Mouse (Mus musculus) lung, postnatal 36 days (tissue): ENCODE results near the gene Col24a1.
A peak's percentile ranks its signal among the peaks of the same experiment; 100 is the strongest.

Experiments used
- DNase-seq: peaks from one replicate; pipeline ENCODE4 v3.0.0; 2022; ENCODE audit warnings: mixed read lengths

The Col24a1 gene

DNA sequence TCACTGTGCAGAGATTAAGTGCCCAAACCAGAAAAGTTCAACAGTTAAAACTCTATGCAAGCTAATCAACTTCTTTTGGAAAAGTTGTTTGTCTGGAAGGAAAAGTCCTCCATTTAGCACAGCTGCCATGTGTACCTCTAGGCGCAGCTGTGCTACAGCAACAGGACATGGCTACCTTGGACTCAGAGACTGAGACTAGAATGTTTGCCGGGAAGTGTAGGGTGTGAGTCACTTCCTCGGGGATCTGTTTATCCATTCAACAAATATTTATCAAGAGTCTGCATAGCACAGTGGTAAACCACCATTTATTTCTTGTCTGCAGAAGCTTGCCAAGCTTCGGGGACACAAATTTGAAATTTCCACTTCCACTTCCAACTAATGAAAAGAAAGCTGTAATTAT, 178.8 kb downstream of the Col24a1 start:
- DNase-seq = peak; percentile 49

DNA sequence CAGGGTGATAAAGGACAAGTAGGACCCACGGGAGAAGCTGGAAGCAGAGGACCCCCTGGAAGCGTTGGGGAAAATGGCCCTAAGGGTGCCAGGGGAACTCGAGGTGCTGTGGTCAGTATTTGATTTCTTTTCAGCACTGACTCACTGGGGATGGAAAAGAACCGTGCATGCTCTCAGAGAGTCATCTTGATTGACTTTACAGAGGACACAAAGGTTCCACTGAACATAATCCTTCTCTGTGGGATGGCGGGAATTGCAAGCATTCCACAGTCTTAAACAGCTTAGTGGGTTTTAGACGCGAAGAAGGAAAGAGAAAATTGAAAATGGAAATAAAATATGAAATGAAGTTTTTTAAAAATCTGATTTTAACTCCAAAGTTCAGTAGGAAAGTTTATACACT, 181.9 kb downstream of the Col24a1 start:
- DNase-seq = no peak

DNA sequence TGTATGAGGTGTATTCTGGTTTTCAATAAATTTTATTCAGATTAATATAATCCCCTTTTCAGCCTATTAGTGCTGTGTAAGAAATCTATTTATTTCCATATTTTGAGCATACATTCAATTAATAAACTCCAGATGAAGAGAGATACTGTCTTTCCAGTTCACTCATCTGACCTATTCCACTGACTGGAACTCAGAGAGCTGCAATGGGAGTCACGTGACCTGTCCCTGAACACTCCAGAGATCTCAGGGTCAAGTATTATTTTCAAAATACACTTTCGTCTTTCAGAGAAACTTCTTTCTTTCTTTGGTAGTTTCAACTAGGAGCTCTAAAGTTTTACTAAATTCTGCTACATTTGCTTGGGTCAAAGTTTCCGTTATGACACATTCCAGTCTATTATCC, 184.4 kb downstream of the Col24a1 start:
- DNase-seq = no peak

DNA sequence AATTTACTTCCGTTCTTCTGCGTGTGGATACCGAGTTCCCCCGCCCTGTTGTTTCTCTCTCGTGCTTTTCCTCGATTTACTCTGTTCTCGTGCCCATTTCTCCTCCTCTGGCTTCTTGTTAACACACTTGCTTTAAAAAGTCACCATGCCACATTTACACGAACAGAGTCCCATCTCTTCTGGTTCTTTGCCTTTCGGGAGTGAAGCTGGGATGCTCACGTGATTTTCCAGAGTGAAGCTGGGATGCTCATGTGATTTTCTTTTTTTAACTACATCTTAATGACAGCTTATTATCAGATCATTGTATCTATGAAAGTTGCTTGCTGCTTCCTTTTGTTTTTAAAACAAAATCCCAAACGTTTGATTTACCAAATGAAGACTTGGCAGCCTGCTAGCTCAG, 184.8 kb downstream of the Col24a1 start:
- DNase-seq = no peak

DNA sequence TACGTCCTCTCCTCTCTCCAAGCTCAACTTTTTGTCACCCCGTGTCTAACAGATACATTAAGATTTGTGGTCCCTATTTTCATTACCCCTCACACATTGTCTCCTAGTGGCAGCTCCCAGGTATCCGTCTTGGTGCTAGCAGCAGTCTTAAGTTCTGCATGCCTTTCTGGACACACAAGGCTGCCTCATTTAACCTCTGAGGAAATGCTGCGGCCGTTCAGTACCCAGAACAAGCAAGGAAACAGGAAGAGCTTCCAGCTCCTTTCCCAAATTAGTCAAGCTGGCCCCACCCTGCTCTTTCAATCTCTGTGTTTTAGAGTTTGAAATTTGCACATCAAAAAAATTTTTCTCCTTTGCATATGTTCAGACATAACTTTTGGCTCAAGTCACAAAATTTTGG, 186.2 kb downstream of the Col24a1 start:
- DNase-seq = peak; percentile 26

DNA sequence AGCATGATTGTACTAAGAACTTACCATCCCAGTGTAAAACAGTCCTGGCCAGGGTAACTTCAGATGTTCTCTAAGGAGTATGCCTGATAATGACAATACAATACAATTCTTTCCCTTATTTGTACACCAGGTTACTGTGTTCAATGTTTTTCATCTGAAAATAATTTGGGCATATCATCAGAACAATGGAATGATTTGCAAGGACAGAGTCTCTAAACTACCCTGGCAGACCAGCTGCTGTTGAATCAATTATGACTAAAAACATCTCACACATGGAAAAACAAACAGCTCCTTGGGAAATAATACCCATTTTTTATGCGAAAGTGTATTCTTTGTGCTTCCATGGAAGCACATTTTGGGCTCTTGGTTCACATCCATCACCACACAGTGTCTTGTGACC, 198.0 kb downstream of the Col24a1 start:
- DNase-seq = no peak

DNA sequence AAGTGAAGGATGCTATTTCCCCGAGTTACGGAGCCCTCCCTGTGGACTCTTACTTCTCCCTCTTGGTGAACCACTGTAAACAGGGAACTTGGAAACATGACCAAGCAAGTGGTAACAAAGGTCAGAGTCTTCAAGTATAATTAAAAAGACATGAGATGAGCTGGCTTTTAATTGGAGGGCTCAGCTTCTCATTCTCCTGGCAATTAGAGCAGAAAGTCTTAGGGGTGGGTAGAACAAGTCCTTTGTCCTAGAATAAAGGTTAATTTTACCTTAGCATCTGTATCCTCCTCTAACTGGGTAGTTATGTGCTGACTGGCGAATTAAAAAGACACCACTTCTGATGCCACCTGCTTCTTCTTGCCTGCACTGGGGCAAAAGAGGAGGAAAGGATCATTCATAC, 199.1 kb downstream of the Col24a1 start:
- no peak for DNase-seq

DNA sequence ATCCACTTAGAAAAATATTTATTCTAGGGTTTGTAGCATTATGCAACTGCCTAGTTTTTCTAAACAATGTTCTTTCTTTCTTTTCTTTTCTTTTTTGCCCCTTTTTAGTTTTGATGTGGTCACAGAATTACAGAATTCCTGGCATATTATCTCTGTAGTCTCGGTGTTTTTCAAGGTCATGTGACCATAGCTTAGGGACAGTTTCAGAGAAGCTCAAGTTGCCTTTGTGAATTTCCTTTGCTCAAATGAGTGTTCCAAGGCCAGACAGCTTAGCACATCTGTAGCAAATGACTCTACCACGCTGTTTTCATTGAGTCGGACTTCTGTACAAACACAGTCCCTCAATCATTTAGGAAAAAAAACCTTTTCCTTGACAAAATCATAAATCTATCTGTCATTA, 205.9 kb downstream of the Col24a1 start:
- peak; percentile 7 for DNase-seq

DNA sequence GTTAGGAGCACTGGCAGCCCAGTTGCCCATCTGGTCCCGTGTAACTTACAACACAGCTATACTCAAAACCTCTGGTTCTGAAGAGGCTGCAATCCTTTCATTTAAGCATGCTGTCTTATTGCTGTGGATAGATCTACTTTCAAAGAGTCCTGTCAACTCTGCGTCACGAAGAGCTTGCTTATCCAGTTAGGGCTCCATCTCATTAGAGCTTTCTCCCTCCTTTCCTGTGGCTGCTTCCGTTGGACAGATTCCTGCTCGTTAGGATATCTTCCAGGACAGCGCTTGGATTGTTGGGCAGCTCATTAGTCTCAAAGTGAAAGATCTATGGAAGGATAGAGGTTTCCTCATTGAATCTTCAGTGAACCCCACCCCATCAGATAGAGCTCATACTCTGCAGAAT, 206.6 kb downstream of the Col24a1 start:
- no peak for DNase-seq

DNA sequence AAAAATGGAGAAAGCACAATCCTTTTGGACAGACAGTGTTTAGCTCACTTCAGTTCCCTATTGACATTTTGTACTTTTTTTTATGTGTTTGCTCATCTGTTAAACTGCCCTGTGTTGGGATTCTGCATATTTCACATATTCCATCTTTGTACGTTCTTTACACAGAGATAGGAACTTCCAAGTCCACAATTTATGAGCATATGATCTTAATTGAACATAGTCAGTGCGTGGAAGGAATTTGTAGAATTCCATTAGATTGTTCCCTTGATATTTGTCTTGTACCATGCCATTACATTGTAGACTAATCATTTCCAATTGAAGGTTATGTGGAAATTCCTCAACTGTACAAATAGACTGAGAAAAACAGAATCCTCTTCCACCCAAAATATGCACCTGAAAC, 212.6 kb downstream of the Col24a1 start:
- DNase-seq = no peak

DNA sequence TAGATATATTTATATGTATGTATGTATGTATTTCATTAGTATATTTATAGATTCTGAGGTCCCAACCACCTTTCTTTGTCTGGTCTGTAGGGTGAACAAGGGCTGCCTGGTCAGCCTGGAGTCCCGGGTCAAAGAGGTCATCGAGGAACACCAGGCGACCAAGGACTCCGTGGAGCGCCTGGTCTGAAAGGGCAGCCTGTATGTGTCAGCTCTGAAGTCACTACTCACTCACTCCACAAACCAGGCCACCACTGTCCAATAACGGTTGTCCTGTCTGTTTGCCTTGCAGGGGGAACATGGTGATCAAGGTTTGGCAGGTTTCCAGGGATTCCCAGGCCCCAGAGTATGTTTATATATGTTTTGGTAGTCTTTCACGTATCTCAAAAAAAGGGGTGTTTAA, 216.3 kb downstream of the Col24a1 start:
- DNase-seq = no peak

DNA sequence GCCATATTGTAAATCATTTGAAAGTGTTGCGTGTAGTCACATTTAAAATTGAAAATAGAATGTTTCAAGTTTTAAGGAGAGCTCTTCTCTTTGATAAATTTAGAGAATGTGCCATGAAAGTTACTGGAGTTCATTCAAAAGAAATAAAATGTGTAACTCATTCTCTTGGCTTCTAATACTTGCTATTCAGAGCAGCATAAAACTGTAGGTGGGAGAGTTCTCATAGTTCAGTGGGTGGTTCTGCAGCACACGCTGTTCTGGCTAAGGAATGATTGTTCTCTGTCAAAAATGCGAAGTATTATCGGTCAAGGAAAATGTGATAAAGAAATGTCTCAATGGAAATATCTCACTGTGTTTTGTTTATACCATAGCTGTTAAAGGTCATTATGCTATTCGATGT, 221.9 kb downstream of the Col24a1 start:
- no peak for DNase-seq

DNA sequence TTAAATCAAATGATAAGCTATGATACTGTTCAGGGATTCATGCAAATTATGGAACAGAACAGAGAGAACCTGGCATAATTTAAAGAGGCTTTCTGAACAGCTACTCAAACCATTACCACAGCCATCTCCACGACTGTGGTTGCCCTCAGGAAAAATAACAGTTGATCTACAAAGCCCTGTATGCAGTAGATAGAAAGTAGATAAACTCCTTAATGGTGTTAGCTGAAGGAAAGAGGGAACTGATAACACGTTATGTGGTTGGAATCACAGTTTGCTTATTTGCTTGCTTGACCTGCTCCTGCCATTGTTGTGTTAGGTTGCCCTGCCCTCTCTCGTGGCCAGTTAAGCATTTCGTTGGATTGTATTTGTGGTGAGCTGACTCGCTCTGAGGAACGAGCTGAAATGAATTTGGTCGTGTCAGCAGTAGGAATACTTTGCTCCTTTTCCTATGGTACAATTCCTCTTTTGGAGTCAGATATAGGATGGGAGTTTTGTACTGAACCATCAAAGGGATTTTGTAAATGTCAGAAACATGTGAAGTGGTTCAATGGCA, 229.3 kb downstream of the Col24a1 start:
- no peak for DNase-seq

DNA sequence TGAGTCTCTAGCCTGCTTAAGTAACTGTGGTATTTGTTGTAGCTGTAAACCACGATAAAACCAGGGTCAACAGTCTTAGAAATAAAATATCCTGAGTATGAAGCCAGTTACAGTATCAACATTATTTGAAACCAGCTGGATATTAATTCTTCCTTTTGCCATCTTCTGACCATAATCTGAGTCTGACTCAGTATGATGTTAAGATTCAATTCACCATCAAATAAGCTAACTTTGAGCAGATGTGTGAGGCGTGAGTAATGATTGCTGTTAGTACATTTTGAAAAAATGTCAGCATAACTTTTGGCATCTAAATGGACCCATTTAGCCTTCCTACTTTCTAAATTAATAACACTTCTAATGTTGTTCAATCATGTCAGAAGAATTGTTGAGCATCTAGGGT, 230.0 kb downstream of the Col24a1 start:
- no peak for DNase-seq

DNA sequence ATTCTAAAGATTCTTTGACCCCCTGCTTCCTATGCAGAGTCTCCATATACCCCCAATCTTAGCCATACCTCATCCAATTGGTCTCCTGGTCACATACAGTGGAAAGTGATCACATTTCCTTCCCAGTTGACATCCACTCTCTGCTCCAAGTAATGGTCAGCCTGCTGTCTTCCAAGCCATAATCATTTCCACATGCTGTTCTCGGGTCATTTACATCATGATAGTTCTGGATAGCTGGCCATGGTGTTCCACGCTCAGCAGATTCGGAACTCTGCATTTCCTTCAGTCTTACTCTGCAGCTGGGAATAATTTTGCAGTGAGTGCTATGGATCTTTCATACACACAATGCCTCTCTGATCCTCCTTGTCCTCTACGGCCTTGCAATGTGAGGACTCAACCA, 233.0 kb downstream of the Col24a1 start:
- DNase-seq = no peak

DNA sequence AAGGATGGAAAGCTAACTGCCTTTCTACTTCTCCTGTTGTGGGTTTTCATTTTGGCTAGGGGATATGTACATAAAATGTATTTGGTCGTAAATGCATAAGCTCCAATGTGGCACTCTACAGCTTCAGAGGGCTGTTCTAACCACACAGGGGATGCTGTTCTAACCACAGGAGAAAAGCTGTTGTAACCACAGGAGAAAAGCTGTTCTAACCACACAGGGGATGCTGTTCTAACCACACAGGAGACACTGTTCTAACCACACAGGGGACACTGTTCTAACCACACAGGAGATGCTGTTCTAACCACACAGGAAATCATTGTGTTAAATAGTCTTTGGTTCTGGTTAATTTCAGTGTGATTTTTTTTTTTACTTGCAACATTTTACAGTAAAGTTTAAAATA, 245.6 kb downstream of the Col24a1 start:
- no peak for DNase-seq

DNA sequence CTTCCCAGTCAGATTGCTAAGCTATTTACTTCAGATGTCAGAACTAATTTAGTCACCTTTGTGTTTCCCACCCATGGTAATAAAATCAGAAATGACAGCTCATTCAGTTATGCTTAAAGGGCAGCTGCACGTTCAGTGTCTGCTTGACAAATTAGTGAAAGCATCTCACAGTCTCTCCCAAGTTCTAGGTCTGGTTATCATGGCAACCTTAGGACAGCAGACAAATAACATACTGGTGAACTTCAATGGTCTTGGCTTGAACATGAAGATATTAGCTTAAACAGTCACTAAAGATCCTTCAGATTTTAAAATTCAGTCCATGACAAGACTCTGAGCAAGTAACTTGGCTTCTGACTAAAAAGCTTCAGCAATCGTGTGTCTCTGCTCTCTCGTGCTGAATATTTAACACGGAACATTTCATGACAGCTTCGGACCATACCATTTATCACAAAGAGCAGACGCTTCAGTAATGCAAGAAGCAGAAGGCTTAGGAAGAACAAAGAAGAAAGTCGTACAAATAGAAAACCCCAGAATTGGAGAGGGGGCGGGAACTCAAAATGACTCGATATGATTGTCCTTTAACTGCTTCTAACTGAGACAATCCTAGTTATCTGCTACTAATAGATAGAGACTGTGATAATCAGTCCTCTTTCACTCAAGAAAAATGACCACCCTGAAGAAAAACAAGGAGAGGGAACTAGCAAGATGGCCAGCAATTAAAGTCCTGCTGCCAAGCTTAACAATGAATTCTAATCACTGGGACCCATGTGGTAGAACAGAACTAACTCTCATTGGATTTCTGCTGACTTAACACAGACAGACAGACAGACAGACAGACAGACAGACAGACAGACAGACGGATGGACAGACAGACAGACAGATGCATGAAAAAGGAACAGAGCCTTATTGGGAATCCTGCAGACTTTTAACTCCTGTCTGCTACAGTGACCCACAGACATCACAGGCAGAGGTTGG, 256.5 kb downstream of the Col24a1 start:
- DNase-seq = no peak

DNA sequence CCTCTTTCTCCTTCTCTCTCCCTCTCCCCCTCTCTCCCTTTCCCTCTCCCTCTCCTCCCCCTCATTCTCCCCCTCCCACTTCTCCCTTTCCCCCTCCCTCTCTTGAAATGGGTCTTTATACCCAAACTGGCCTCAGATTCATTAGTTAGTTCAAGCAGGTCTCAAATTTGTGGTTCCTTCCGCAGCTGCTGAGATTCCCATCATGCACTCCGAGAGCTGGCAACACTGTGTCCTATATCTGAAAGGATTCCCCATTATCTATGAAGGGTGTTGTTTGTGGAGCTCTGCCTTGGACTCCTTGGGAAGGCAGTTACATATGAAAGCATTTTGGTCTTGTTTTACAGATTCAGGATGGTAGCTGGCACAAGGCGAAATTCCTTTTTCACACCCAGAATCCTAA, 257.9 kb downstream of the Col24a1 start:
- DNase-seq = no peak

DNA sequence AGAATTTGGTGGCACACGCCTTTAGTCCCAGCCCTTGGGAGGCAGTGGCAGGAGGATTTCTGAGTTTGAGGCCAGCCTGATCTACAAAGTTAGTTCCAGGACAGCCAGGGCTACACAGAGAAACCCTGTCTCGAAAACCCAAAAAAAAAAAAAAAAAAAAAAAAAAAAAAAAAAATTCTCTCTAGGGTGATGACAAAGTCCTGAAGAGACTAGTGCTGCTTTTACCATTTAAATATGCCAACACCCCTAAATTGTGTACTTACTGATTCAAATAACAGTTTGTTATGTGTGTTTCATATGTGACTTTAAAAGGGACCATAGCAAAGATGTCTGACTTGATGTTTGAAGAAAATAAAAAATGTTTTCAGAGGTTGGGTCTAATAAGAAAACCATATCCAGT, 262.1 kb downstream of the Col24a1 start:
- no peak for DNase-seq

DNA sequence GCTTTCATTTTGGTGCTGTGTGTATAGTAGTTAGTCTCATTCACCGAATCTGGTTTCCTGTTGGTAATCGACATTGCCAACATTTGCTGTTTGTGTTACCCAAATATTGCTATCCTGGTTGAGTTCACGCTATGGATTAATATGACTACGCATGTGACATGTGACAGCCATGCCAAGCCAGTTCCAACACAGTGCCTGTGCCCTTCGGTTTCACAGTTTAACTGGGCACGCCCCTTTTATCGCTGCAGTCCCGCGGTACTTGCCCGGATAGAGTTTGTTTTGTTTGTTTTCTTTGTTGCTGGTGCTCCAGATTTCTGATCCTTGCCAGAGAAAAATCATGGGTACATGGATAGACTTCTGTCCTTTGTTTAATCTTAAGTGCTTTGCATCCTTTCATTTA, 263.9 kb downstream of the Col24a1 start:
- DNase-seq = no peak

DNA sequence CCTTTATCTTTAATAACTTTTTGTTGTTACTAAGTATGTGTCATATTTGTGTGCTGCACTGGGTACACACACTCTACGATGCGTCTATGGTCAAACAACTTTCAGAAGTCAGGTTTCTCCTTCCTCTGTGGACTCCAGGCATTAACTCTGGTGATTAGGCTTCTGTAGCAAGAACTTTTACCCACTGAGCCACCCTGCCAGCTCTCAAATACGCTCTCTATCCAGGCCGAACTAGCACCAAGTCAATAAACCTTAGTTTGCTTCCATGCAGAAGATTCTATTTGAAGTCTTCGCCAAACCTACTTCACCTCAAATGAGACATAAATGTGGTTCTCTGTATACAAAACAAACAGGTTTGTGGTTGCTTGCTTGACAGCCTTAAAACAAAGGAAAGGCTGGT, 267.4 kb downstream of the Col24a1 start:
- no peak for DNase-seq

DNA sequence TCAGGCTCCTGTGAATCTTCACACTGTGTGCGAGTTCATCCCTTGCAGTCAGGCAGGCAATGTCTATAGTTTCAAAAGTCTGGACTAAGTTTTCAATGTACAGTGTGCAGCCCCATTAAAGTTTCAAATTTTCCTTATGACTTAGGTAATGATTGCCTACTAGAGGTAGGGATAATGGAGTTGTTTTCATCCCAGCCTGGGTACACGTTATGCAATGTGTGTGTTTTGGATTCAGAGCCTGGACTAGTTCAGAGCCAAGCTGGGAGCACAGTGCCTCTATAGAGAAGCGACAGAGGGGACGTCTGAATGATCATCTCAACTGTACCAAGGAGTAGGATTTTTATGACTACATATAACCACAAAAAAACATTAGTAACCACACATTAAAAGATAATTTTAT, 267.8 kb downstream of the Col24a1 start:
- no peak for DNase-seq

DNA sequence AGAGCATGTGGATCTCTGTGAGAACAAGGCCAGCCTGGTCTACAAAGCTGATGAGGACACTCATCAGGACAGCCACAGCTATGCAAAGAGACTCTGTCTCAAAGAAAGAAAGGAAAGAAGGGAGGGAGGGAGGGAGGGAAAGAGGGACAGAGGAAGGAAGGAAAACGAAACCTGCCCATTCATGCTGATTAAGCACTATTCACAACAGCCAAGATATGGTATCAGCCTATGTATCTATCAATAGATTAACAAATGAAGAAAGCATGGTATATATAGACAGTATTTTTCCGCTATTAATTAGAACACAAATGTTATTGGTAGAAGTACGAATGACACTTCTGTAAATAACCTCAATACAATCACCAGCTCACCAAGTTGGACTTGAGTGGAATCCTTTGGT, 282.2 kb downstream of the Col24a1 start:
- no peak for DNase-seq

DNA sequence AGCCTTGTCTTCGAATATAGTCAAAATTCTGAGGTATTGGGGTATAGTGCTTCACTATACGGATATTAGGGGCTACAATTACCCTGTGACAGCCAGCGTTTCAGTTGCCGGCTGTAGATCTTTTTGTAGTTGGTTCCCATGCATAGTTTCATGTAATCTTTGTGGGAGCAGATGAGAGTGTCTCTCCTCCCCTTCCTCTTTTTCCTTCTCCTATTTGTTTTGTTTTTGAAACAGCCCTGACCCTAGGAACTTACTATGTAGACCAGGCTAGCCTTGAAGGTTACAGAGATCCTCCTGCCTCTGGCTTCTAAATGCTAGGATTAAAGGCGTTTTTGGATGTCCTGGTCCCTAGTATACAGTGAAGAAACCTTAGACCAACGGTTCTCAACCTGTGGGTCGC, 283.1 kb downstream of the Col24a1 start:
- DNase-seq = no peak
